Mouse (Mus musculus): ENCODE results near the gene Napsa. TPM values are rescaled to one million over a fixed set of nuclear protein-coding genes. Genes with fewer than 3 reads are reported as not detected.

Napsa gene
- polyA plus RNA-seq, 1 experiment from 2014 or later = 1.1 TPM

Small RNAs within 50 kb of the gene (microRNA-seq; reads per million reads assigned to microRNA genes)
- gene Mir7053 = not detected

Other genes starting within 250 kb of the Napsa start
- gene Syt3, start 188.3 kb upstream of the Napsa start, polyA plus RNA-seq (2015; fragmentation: Nextera tagmentation; extraction: Ambion mirVana) = 67.0 and 75.4 TPM in 2 replicates
- 2.5 and 3.4 TPM in 2 replicates for gene 1700008O03Rik, start 186.6 kb upstream of the Napsa start, polyA plus RNA-seq (2015; fragmentation: Nextera tagmentation; extraction: Ambion mirVana)
- gene Lrrc4b, start 143.4 kb upstream of the Napsa start, polyA plus RNA-seq (2015; fragmentation: Nextera tagmentation; extraction: Ambion mirVana) = 11.0 and 14.9 TPM in 2 replicates
- gene Aspdh, start 107.0 kb upstream of the Napsa start, polyA plus RNA-seq (2015; fragmentation: Nextera tagmentation; extraction: Ambion mirVana) = 2.2 and 4.2 TPM in 2 replicates
- 45.2 and 51.0 TPM in 2 replicates for gene Josd2, start 104.4 kb upstream of the Napsa start, polyA plus RNA-seq (2015; fragmentation: Nextera tagmentation; extraction: Ambion mirVana)
- 144 and 157 TPM in 2 replicates for gene Emc10, start 75.9 kb upstream of the Napsa start, polyA plus RNA-seq (2015; fragmentation: Nextera tagmentation; extraction: Ambion mirVana)
- 22.6 and 23.2 TPM in 2 replicates for gene Fam71e1, start 75.8 kb upstream of the Napsa start, polyA plus RNA-seq (2015; fragmentation: Nextera tagmentation; extraction: Ambion mirVana)
- gene Mybpc2, start 47.7 kb upstream of the Napsa start, polyA plus RNA-seq (2015; fragmentation: Nextera tagmentation; extraction: Ambion mirVana) = 0.14 and 0.36 TPM in 2 replicates
- gene Spib, start 40.3 kb upstream of the Napsa start, polyA plus RNA-seq (2015; fragmentation: Nextera tagmentation; extraction: Ambion mirVana) = 7.5 TPM in 1 of 2 replicates, not detected in the other
- gene Pold1, start 23.5 kb upstream of the Napsa start, polyA plus RNA-seq (2015; fragmentation: Nextera tagmentation; extraction: Ambion mirVana) = 18.8 and 38.9 TPM in 2 replicates
- gene Nr1h2, start 18.4 kb upstream of the Napsa start, polyA plus RNA-seq (2015; fragmentation: Nextera tagmentation; extraction: Ambion mirVana) = 54.0 and 62.0 TPM in 2 replicates
- gene Kcnc3, start 18.3 kb downstream of the Napsa start, polyA plus RNA-seq (2015; fragmentation: Nextera tagmentation; extraction: Ambion mirVana) = 7.2 and 8.0 TPM in 2 replicates
- gene Myh14, start 98.5 kb downstream of the Napsa start, polyA plus RNA-seq (2015; fragmentation: Nextera tagmentation; extraction: Ambion mirVana) = 4.8 and 6.0 TPM in 2 replicates
- gene Izumo2, start 136.4 kb downstream of the Napsa start, polyA plus RNA-seq (2015; fragmentation: Nextera tagmentation; extraction: Ambion mirVana) = not detected in 2 replicates
- 28.9 and 29.7 TPM in 2 replicates for gene Vrk3, start 176.0 kb downstream of the Napsa start, polyA plus RNA-seq (2015; fragmentation: Nextera tagmentation; extraction: Ambion mirVana)
- gene Zfp473, start 178.7 kb downstream of the Napsa start, polyA plus RNA-seq (2015; fragmentation: Nextera tagmentation; extraction: Ambion mirVana) = 1.1 and 1.4 TPM in 2 replicates
- gene Nup62, start 243.7 kb downstream of the Napsa start, polyA plus RNA-seq (2015; fragmentation: Nextera tagmentation; extraction: Ambion mirVana) = 40.7 and 58.0 TPM in 2 replicates
- gene Il4i1, start 244.0 kb downstream of the Napsa start, polyA plus RNA-seq (2015; fragmentation: Nextera tagmentation; extraction: Ambion mirVana) = 0.78 and 4.7 TPM in 2 replicates
- gene Atf5, start 244.3 kb downstream of the Napsa start, polyA plus RNA-seq (2015; fragmentation: Nextera tagmentation; extraction: Ambion mirVana) = 3.6 and 4.1 TPM in 2 replicates

Data from neural tube, embryonic 15.5 days (tissue).